Mouse (Mus musculus) MEL (cell line): Measurements from ENCODE around the gene Gchfr. TPM values are rescaled to one million over a fixed set of nuclear protein-coding genes. Genes with fewer than 3 reads are reported as not detected.

ENCODE experiments used
- DNase-seq: peaks from one replicate; pipeline ENCODE4 v3.0.0; 2011; ENCODE audit warnings: low read depth, low spot score
- H3K27ac ChIP-seq: 2 replicates; pipeline ENCODE4 v1.5.1; 2012; ENCODE audit warnings: low read depth, mild to moderate bottlenecking, control low read depth, low read length, moderate library complexity; ENCODE audit not compliant: control insufficient read depth
- H3K27me3 ChIP-seq, 2 experiments: fragments of 150-350 bp in 1 of 2; sonication (generic) in 1 of 2; 2 replicates each; pipeline ENCODE4 v1.6.1; 2012; ENCODE audit warnings: low read length in 2 of 2, mild to moderate bottlenecking in 2 of 2, improper control_type of control experiment in 1 of 2, moderate library complexity in 1 of 2; ENCODE audit not compliant: insufficient read depth in 2 of 2, control insufficient read depth in 1 of 2
- H3K36me3 ChIP-seq, 2 experiments: 2 replicates each; pipeline ENCODE4 v1.6.1; 2012 to 2014; ENCODE audit warnings: low read length in 2 of 2, improper control_type of control experiment in 1 of 2, inconsistent platforms in 1 of 2, mild to moderate bottlenecking in 1 of 2; ENCODE audit not compliant: insufficient read depth in 2 of 2, control insufficient read depth in 1 of 2
- H3K4me1 ChIP-seq, 2 experiments: fragments of 150-350 bp in 1 of 2; sonication (generic) in 1 of 2; 2 replicates each; pipeline ENCODE4 v1.6.1; 2012; ENCODE audit warnings: low read length in 2 of 2, improper control_type of control experiment in 1 of 2, mild to moderate bottlenecking in 1 of 2; ENCODE audit not compliant: insufficient read depth in 2 of 2, control insufficient read depth in 1 of 2
- H3K4me3 ChIP-seq, 2 experiments: fragments of 150-350 bp in 1 of 2; sonication (generic) in 1 of 2; 2 replicates each; pipeline ENCODE4 v1.5.1; 2012; ENCODE audit warnings: low read depth in 2 of 2, low read length in 2 of 2, mild to moderate bottlenecking in 2 of 2, moderate library complexity in 2 of 2, control low read depth in 1 of 2, improper control_type of control experiment in 1 of 2; ENCODE audit not compliant: control insufficient read depth in 1 of 2, insufficient read depth in 1 of 2
- H3K79me2 ChIP-seq: 2 replicates; pipeline ENCODE4 v1.6.1; 2012; ENCODE audit warnings: mild to moderate bottlenecking, low read length, moderate library complexity; ENCODE audit not compliant: control insufficient read depth, poor library complexity, insufficient read depth
- H3K9ac ChIP-seq: 2 replicates; pipeline ENCODE4 v1.6.1; 2012; ENCODE audit warnings: low read depth, mild to moderate bottlenecking, control low read depth, low read length, moderate library complexity; ENCODE audit not compliant: control insufficient read depth, poor library complexity, severe bottlenecking
- H3K9me3 ChIP-seq: fragments of 150-350 bp; sonication (generic); replicated peaks from 2 replicates; pipeline ENCODE4 v1.6.1; 2012; ENCODE audit warnings: mild to moderate bottlenecking, low read length, improper control_type of control experiment, moderate library complexity; ENCODE audit not compliant: insufficient read depth
- CTCF ChIP-seq, 3 experiments: IDR thresholded peaks in 2 of 3; conservative IDR thresholded peaks in 1 of 3; 2 replicates each; pipeline ENCODE4 v1.5.1; 2011 to 2012; ENCODE audit warnings: low read length in 3 of 3, low read depth in 2 of 3, mild to moderate bottlenecking in 2 of 3, improper control_type of control experiment in 1 of 3, inconsistent platforms in 1 of 3, mixed read lengths in 1 of 3, moderate library complexity in 1 of 3; ENCODE audit not compliant: control insufficient read depth in 1 of 3, insufficient read depth in 1 of 3, poor library complexity in 1 of 3, severe bottlenecking in 1 of 3
- ELF1 ChIP-seq: IDR thresholded peaks from 2 replicates; pipeline ENCODE4 v1.6.1; 2014; ENCODE audit warnings: low read depth, mild to moderate bottlenecking, inconsistent platforms, low read length, improper control_type of control experiment, moderate library complexity
- EP300 ChIP-seq, 2 experiments: IDR thresholded peaks; 2 replicates each; pipeline ENCODE4 v1.6.1; 2011; ENCODE audit warnings: improper control_type of control experiment in 2 of 2, low read length in 2 of 2, low read depth in 1 of 2, mild to moderate bottlenecking in 1 of 2
- GATA1 ChIP-seq: IDR thresholded peaks from 2 replicates; pipeline ENCODE4 v1.6.1; 2011; ENCODE audit warnings: low read depth, low read length, improper control_type of control experiment
- HCFC1 ChIP-seq: IDR thresholded peaks from 2 replicates; pipeline ENCODE4 v1.6.1; 2012; ENCODE audit warnings: low read depth, mild to moderate bottlenecking, inconsistent platforms, low read length, improper control_type of control experiment, moderate library complexity
- JUND ChIP-seq: IDR thresholded peaks from 2 replicates; pipeline ENCODE4 v1.6.1; 2011; ENCODE audit warnings: low read depth, mild to moderate bottlenecking, improper control_type of control experiment, low read length
- MAFK ChIP-seq: IDR thresholded peaks from 2 replicates; pipeline ENCODE4 v1.6.1; 2011; ENCODE audit warnings: low read depth, mild to moderate bottlenecking, low read length, improper control_type of control experiment, borderline replicate concordance
- MAX ChIP-seq: IDR thresholded peaks from 2 replicates; pipeline ENCODE4 v1.6.1; 2011; ENCODE audit warnings: low read length, improper control_type of control experiment
- MAZ ChIP-seq: IDR thresholded peaks from 2 replicates; pipeline ENCODE4 v1.6.1; 2012; ENCODE audit warnings: low read depth, mild to moderate bottlenecking, inconsistent platforms, low read length, improper control_type of control experiment
- MEF2A ChIP-seq: IDR thresholded peaks from 2 replicates; pipeline ENCODE4 v1.6.1; 2014; ENCODE audit warnings: low read depth, mild to moderate bottlenecking, inconsistent platforms, low read length, improper control_type of control experiment; ENCODE audit not compliant: poor library complexity, insufficient replicate concordance, severe bottlenecking; ENCODE audit errors: extremely low read depth
- MYC ChIP-seq: IDR thresholded peaks from 2 replicates; pipeline ENCODE4 v1.6.1; 2011; ENCODE audit warnings: low read depth, mild to moderate bottlenecking, low read length, improper control_type of control experiment, moderate library complexity
- NRF1 ChIP-seq: IDR thresholded peaks from 2 replicates; pipeline ENCODE4 v1.6.1; 2014; ENCODE audit warnings: low read depth, mild to moderate bottlenecking, inconsistent platforms, low read length, improper control_type of control experiment, moderate library complexity; ENCODE audit not compliant: poor library complexity, insufficient read depth, severe bottlenecking
- POLR2A ChIP-seq, 2 experiments: IDR thresholded peaks; 2 replicates each; pipeline ENCODE4 v1.6.1; 2011 to 2012; ENCODE audit warnings: low read length in 2 of 2, mild to moderate bottlenecking in 2 of 2, control low read depth in 1 of 2, improper control_type of control experiment in 1 of 2, low read depth in 1 of 2, moderate library complexity in 1 of 2; ENCODE audit not compliant: control insufficient read depth in 1 of 2, insufficient read depth in 1 of 2, poor library complexity in 1 of 2
- POLR2AphosphoS2 ChIP-seq: IDR thresholded peaks from 2 replicates; pipeline ENCODE4 v1.6.1; 2011; ENCODE audit warnings: low read length, improper control_type of control experiment
- RCOR1 ChIP-seq: IDR thresholded peaks from 2 replicates; pipeline ENCODE4 v1.6.1; 2012; ENCODE audit warnings: low read depth, mild to moderate bottlenecking, inconsistent platforms, low read length, improper control_type of control experiment
- SIN3A ChIP-seq: IDR thresholded peaks from 2 replicates; pipeline ENCODE4 v1.6.1; 2012; ENCODE audit warnings: low read length, improper control_type of control experiment, inconsistent platforms
- UBTF ChIP-seq: IDR thresholded peaks from 2 replicates; pipeline ENCODE4 v1.6.1; 2012; ENCODE audit warnings: low read depth, mild to moderate bottlenecking, inconsistent platforms, low read length, improper control_type of control experiment, moderate library complexity, borderline replicate concordance; ENCODE audit not compliant: insufficient read depth
- USF1 ChIP-seq: IDR thresholded peaks from 2 replicates; pipeline ENCODE4 v1.6.1; 2014; ENCODE audit warnings: low read depth, mild to moderate bottlenecking, inconsistent platforms, low read length, improper control_type of control experiment, moderate library complexity
- ZC3H11A ChIP-seq: IDR thresholded peaks from 2 replicates; pipeline ENCODE4 v1.6.1; 2012; ENCODE audit warnings: low read depth, mild to moderate bottlenecking, inconsistent platforms, low read length, improper control_type of control experiment
- polyA plus RNA-seq, 2 experiments: library from polyadenylated mRNA; stranded (reverse) in 1 of 2; unstranded in 1 of 2; fragments of >175 nt in 1 of 2; fragments of >200 nt in 1 of 2; gene quantifications; 2 replicates each; pipeline versions ENCODE4 v1.2.1 to v1.2.4; 2012; ENCODE audit warnings: low replicate concordance in 2 of 2, low read depth in 1 of 2; ENCODE audit not compliant: insufficient read length in 2 of 2, insufficient read depth in 1 of 2, missing spikeins in 1 of 2
- total RNA-seq: library from RNA; depleted of rRNA; stranded (reverse); fragments of 300-350 nt; gene quantifications from 2 replicates; pipeline ENCODE4 v1.2.3, GENCODE M21; 2012

Gene Gchfr
- total and polyA plus RNA-seq, 3 experiments: not detected

DNA sequence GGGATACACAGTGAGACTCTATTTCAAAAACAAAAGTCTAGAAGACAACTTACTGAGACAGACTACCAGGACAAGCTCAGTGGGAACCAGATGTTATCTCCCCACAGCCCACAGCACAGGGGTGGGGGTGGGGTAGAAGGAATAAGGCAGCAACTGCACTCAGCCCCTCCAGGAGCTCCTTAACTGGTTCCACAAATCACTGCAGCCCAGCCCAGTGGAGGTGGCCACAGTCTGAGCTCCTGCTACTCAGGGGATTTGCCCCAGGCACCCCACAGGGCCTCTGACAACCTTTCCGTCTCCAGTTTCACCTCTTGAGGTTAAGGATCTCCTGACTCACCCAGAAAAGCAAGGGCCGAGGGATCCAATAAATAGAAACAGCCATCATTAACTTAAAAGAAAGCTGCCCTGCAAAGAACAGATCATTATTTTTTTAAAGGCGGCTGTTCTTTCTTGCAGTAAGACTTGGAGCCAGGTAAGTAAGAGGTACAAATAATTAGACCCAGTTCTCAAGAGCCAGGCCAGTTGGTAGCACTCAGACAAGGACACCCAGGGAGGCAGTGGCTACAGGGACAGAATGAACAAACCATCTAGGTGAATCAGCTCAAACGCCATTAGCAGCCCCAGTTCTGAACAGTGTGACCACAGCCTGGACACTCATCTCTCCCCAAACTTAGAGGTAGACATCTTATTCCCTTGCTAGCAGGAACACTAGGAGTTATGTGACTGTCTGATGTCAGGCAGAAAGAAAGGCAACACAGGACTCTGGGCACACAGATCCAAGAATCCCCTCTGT is 28.9 kb downstream of the Gchfr start:
- Histone ChIP-seq H3K9me3 (no peaks in the 10 kb centered on the region), H3K4me1 (peaks cover 0 to 3% of the 10 kb centered on the region in 2 experiments; a peak in 2 of 4 replicates), H3K79me2 (no peaks in the 10 kb centered on the region), H3K36me3 (peaks cover 0 to 3% of the 10 kb centered on the region in 2 experiments; a peak in 1 of 4 replicates), H3K27me3 (no peaks in the 10 kb centered on the region), H3K4me3 (no peak overlapping the region), H3K27ac (no peak overlapping the region), H3K9ac (no peak overlapping the region)
- DNase-seq: no peak
- TF ChIP-seq GATA1: 0 out of 2 replicates have a peak, but pooled peaks have one; percentile 34
- TF ChIP-seq USF1: no peak
- no peak for TF ChIP-seq MAZ

DNA sequence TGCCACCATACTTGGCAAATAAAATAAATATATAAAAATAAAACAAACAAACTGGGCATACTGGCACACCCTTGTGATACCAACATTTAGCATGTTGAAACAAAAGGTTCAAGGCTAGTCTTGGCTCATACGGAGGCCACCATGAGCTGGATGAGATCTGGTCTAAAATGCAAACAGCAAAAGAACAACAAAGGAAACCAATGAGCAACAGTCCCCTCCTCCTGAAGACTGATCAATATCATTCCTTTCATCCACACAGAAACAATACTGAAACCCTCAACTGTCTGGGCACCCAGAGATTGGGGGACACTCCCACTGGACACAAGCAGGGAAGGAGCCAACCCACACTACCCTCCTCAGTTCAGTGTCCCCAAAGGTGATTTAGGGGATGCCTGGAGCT is 29.9 kb downstream of the Gchfr start:
- no peak for DNase-seq
- Histone ChIP-seq H3K79me2 (no peaks in the 10 kb centered on the region), H3K27ac (no peak overlapping the region), H3K4me1 (peaks cover 0 to 3% of the 10 kb centered on the region in 2 experiments; a peak in 2 of 4 replicates), H3K9me3 (no peaks in the 10 kb centered on the region), H3K9ac (no peak overlapping the region), H3K27me3 (no peaks in the 10 kb centered on the region), H3K36me3 (peaks cover 0 to 3% of the 10 kb centered on the region in 2 experiments; a peak in 1 of 4 replicates), H3K4me3 (no peak overlapping the region)
- no peak for TF ChIP-seq ZC3H11A
- TF ChIP-seq POLR2A (IDR thresholded peaks at IDR 0.05; ENCODE audit: control insufficient read depth in 1 of 2, insufficient read depth in 1 of 2, low read depth in 1 of 2, low read length in 2 of 2, poor library complexity in 1 of 2): no peak
- no peak for TF ChIP-seq ELF1
- TF ChIP-seq NRF1: no peak

DNA sequence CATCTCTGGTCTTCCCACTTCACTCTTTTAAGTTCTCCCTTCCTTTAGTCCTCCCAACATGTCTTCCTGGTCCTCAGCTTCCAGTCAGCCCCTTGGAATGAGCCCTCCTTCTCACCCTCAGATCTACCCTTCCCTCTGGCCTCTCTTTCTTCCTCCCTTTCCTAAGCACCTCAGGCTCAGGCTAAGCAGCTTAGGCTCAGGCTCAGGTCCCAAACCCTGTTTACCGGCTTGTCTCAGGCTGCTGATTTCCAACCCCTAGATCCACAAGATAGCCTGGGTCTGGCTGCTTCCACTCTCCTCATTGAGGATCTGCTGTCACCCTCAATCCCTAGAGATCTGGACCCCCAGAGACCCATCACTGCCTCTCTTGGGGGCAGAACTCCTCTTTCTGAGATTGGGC is 30.5 kb downstream of the Gchfr start:
- no peaks in the 10 kb centered on the region for H3K9me3 ChIP-seq
- peaks cover 0 to 3% of the 10 kb centered on the region in 2 experiments; a peak in 1 of 4 replicates for H3K36me3 ChIP-seq
- H3K4me3 ChIP-seq: no peak overlapping the region
- peaks cover 0 to 3% of the 10 kb centered on the region in 2 experiments; a peak in 2 of 4 replicates for H3K4me1 ChIP-seq
- H3K27me3 ChIP-seq: no peaks in the 10 kb centered on the region
- no peaks in the 10 kb centered on the region for H3K79me2 ChIP-seq
- TF ChIP-seq MAX (no peak), POLR2AphosphoS2 (no peak), MAFK (no peak), JUND (no peak), MYC (no peak), HCFC1 (no peak), MEF2A (no peak), EP300 (IDR thresholded peaks at IDR 0.05; ENCODE audit: low read depth in 1 of 2, low read length in 2 of 2) (no peak), GATA1 (no peak), ZC3H11A (no peak), UBTF (no peak), CTCF (IDR thresholded peaks at IDR 0.05 in 2 of 3, conservative IDR thresholded peaks at IDR 0.05 in 1 of 3; ENCODE audit: control insufficient read depth in 1 of 3, insufficient read depth in 1 of 3, low read depth in 2 of 3, low read length in 3 of 3, poor library complexity in 1 of 3, severe bottlenecking in 1 of 3) (no peak), ELF1 (no peak), NRF1 (no peak), RCOR1 (no peak), SIN3A (no peak)
- H3K9ac ChIP-seq: no peak overlapping the region
- no peak for DNase-seq
- no peak overlapping the region for H3K27ac ChIP-seq
